Mouse (Mus musculus) T-cell, adult 2 months (primary cell): Measurements from ENCODE around the gene Gm17349.
"Not testable (repeated sequence)": the region's sequence is repeated elsewhere in the genome, so short reads cannot be mapped to it uniquely, and the experiment has no call there.

Source experiments
- DNase-seq: peaks from one replicate; pipeline ENCODE4 v3.0.0; 2022; ENCODE audit warnings: low spot score

Gene Gm17349

DNA sequence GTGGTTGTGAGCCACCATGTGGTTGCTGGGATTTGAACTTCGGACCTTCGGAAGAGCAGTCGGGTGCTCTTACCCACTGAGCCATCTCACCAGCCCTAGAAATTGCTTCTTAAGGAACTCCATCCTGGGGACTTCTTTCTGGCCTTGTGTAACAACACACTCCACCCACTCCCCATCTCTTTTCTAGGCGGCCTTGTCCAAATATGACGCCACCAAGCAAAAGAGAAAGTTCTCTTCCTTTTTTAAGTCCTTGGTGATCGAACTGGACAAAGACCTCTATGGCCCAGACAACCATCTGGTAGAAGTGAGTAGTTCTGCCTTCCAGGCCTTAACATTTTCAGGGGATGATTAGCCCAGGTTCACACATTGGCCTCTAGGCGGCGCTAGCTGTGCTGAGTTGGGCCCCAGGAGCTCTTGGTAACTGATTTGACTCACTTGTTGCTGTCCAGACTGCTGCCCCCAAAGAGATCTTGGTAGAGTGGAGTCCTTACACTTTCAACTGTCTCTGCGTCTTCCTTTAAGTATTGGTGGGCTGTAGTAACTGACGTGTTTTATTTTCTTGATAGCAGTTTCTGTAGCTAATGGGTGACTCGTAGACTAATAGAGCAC is at the start of gene Gm17349:
Gm17349 (minus strand) TSS at position 51 of the 609 bp plus-strand sequence.
- DNase-seq = peak; percentile 47

DNA sequence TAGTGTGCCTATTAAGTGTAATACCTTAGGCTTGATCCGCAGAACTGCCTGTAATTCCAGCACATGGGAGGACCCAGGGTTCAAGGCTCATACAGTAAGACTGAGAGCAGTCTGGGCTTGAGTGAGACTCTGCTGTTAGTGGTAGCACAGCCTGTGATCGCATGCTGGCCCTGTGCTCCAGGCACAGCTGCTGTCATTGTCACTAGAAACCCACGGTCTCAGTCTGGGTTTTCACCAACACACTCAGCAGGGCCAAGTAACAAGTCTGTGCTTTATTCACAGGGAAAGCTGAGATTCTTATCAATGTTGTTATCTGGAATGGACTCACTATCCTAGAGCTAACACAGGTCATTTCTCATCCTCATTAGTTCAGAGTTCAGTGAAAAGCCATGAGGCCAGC is 48.9 kb upstream of the Gm17349 start:
- no peak for DNase-seq

DNA sequence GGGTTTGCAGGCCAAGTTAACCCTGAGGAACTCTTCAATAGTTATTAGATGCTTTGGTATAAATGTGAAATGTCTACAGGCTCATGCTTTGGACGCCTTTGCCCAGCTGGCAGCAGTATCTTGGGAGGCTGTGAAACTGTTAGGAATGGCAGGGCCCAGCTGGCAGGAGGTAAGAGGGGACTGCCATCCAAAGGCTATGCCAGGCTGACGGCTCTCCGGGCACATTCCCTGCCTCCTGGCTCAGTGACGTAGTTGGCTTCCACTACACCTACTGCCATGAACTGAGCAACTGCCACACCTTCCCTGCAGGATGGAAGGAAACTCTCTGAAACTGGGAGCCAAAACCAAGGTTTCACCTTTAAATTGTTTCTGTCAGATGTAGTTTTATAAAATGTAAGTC is 34.9 kb upstream of the Gm17349 start:
- no peak for DNase-seq

DNA sequence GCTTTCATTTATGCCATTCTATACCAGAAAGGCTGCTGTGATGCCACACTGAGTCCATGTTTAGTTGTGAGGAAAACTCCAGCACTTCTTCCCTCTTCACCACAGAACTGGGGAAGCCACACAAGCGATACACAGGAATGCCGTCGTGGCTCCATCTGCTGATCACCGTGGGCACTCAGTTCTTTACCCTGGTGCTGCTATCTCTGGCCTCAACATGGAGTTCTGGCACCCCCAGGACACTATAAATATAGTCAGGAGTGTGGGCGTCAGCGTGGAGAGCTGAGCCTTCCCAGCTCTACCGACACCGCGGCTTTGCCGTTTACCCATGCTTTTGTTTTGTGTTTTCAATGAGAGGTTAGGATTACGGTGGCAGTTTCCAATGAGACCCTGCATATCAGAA is 31.4 kb upstream of the Gm17349 start:
- no peak for DNase-seq

DNA sequence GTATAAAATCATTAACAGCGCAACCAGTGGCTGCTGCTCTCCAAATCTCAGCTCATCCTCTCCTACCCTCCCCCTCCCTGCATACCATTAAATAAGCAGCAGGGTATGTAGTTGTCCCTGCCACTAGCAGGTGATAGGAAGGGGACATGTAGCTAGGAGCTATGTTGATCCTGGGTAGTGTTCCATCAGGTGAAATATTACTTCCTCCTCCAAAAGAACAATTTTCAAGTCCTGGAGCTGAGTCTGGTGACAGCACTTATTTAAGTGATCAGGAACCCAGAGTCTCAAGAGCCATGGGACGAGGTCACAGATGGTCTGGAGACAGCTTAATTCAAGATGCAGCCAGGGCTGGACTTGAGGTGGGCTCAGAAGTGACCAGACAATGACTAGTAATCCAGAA is 30.3 kb upstream of the Gm17349 start:
- peak; percentile 98 for DNase-seq

DNA sequence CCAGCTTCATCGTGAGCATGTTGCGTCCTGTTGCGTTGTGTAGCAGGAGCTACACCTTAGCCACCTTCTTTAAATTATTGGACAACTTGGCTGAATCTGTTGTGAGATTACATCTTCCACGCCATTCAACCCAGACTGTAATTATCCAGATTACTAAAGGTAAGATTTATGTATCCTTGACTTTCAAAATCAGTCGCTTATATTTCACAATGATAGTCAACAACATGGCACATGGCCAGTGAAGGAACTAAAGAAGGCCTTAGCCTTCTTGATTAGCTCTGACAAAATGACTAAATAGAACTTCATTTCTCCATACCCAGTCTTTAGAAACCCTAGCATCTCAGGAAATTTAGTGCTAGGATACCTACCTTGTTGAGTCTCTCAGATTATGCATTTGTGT is 27.9 kb upstream of the Gm17349 start:
- DNase-seq = no peak

DNA sequence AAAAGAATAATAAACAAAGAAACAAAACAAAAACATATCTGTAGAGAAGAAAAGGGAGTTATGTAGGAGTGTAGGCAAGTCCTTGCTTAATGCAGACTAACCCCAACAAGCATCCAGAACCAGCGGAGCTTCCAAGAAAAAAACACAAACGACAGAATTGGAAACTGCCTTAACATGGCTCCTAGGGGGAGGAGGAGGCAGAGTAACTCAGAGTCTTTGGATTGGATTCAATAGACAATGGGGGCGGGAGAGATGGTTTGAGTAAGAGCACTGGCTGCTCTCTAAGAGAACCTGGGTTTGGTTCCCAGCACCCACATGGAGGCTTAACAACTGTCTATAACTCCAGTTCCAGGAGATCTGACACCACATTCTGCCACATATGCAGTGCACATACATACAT is 26.4 kb upstream of the Gm17349 start:
- no peak for DNase-seq

DNA sequence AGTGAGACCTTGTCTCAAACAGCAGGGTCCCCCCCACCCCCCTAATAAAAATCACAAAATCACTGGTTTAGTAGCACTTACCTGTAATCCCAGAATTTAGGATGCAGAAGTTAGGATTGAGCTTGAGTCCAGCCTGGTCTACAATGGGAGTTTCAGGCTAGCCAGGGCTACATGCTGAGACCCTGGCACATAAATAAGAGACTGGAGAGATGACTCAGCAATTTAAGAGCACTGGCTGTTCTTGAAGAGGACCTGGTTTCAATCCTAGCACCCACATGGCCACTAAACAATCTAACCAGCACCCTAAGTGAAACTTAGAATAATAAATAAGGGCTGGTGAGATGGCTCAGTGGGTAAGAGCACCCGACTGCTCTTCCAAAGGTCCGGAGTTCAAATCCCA is 25.9 kb upstream of the Gm17349 start:
- no peak for DNase-seq

DNA sequence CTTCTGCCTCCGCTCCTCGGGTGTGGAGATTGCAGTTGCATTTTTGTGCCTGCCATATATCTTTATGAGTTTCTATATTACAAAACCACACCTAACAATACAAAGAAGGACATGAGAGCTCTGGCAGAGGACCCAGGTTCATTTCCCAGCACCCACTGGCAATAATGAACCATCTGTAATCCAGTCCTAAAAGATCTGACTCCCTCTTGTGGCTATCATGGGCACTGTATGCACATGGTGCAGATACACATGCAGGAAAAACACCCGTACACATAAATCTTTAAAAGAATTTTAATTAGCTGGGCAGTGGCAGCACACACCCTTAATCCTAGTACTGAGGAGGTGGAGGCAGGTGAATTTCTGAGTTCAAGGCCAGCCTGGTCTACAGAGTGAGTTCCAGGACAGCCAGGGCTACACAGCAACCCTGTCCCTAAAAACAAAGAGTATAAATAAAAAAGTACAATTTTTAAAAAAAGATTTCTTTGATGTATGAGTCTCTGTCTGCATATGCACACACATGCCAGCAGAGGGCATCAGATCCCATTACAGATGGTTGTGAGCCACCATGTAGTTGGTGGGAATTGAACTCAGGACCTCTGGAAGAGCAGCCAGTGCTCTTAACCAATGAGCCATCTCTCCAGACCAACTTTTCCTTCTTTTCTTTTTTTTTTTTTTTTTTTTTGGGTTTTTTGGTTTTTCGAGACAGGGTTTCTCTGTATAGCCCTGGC is 23.9 kb upstream of the Gm17349 start:
- peak; percentile 26 for DNase-seq

DNA sequence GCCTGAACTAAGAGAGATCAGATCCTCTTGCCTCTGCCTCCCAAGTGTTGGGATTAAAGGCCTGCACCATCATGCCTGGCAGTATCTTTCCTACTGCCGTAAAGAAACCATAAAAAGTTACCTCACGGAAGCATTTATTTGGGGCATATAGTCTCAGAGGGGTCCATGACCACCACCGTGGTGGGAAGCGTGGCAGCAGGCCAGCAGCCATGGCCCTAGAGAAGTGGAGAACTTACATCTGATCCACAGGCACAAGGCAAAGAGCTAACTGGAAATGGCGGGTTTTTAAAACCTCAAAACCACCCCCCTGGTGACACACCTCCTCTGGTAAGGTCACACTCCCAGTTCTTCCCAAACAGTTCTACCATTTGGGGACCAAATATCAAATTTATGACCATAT is 22.9 kb upstream of the Gm17349 start:
- no peak for DNase-seq

DNA sequence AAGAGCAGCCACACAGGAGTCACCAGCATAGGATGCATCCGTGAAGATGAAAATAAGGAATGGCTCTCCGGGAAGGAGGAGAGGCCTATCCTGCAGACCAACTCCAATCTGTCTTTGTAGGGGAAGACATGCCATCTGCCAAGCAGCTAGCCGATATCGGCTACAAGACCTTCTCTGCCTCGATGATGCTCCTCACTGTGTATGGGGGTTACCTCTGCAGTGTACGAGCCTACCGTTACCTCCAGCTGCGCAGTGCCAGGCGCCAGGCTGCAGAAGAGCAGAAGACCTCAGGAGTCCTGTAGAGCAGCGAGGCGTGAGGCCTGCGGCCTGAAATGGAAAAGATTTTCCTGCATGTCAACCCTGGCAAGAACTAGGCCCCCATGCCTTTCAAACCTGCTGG is 22.2 kb upstream of the Gm17349 start:
- no peak for DNase-seq

DNA sequence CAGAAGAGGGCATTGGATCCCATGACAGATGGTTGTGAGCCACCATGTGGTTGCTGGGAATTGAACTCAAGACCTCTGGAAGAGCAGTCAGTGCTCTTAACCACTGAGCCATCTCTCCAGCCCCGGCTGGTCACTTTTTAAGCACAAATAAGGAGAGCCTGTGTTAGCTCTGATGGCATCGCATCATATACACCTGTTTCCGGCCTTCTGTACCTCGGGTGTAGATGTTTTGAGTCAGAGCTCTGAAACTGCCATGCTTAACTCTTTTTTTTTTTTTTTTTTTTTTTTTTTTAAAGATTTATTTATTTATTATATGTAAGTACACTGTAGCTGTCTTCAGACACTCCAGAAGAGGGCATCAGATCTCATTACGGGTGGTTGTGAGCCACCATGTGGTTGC is 21.7 kb upstream of the Gm17349 start:
- DNase-seq = not testable (repeated sequence)

DNA sequence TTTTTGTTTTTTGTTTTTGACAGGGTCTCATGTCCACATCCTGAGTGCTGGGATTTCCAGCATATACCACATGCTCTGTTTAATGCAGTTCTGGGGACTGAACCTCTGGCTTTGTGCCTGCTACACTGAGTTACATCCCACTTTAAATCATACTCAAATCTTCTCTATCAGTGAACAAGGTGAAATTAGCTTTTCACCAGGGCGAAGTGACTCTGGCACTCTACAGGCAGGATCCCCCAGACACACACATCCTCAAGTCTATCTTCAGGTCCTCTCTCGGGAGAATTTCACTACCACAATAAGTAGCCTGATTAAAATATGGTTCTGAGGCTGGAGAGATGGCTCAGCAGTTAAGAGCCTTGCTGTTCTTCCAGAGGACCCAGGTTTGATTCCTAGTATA is 21.3 kb upstream of the Gm17349 start:
- no peak for DNase-seq

DNA sequence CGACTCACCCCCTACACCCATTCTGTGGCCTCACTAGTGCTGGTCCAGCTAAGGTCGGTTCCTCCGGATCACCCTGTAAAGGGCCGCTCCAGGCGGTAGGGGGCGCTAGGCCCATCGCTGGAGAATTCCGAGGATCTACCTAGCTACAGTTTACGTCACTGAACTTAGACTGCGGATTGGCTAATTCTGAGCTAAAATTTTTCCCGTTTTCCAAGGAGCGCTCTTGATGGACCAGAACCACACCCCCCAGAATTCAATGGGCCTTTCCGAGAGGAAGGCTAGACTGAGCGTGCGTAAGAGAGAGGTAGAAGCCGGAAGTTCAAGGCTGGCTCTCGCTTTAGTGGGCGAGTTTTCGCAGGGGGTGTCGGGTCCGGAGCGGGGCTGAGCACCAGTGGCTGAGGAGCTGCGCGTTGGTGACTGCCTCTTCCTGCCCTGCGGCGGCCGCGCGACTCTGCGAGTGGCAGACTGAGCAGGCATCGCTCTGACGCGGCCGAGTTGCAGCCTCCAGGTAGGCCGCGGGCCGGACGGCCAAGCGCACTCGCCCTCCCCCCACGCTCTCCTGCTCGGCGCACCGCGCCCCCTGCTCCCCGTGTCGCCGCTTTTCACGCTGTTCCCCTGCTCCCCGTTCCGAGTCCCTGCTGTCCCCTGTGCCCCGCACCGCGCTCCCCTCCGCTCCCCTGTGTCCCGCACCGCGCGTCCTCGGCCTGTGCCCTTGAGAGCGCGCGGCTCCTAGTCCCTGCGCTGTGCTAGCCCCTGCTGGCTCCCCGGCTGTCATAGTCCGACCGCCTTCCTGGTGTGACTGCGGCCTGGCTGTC is 20.3 kb upstream of the Gm17349 start, which contains the start of gene Cox14:
Cox14 (plus strand) TSS at position 278 of the 815 bp plus-strand sequence.
- DNase-seq = peak; percentile 94

DNA sequence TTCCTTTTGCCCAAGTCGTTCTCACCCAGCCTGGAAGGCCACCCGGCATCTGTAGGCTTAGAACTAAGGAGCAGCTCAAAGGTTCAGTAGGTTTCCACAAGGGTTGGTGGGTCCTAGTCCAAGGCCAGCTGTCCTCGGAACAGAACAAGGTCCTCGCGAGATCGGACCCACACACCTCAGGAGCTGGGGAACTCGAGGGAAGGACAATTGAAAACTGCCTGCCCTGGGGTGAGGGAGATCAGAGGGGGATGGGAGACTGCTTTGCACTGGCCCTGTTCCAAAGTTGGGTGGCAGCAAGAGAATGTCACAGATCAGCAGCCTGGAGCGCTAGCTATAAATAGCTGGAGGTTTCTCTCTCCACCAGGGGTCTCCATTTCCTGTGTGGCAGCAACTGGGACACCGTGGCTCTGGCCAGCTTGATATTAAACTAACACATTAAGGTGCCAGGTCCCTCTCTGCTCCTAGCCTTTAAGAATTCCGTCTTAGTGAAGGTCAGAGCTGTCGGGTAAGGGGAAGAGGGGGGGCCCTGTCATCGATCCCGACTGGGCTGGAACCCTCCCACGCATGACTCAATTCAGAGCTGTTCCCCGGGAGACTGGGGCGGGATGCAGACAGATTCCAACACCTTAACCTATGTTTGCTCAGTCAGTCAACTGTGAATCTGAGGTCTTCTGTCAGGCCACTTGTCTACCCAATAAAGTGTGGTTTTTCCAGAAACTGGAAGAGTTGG is 19.2 kb upstream of the Gm17349 start:
- DNase-seq = peak; percentile 40

DNA sequence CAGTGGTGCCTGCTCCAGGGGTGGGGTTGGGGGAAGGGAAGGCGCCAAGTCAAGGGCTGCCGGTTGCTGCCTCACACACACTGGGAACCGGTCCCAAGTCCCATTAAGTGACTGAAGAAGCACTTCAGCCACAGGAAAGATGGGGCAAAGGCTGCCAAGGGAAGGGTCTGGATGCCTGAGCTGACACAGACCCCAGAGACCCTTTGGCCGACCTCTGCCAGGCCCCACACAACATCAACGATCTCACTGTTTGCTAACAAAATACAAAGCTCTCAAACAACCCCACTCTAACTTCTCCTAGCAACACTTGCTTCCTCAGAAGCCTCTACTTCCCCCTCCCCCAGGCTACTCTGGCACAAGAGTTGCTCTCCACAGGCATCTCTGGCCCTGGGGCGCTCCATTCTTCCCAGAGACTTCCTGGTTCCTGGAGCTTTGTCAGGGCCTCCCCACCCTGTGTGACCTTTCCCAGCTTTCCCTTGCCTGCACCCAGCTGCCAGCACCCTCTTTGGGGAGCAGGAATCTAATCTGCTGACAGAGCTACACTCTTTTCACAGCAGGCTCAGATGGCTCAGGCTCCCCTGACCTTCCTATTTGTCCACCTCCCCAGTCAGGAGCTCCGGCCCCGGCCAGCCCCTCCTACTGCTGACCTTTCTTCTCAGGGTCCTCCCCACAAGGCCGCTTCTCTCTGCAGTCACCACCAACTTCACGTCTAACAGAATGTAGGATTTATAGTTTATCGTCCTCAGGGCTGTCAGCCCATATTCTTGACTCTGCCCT is 18.4 kb upstream of the Gm17349 start:
- no peak for DNase-seq

DNA sequence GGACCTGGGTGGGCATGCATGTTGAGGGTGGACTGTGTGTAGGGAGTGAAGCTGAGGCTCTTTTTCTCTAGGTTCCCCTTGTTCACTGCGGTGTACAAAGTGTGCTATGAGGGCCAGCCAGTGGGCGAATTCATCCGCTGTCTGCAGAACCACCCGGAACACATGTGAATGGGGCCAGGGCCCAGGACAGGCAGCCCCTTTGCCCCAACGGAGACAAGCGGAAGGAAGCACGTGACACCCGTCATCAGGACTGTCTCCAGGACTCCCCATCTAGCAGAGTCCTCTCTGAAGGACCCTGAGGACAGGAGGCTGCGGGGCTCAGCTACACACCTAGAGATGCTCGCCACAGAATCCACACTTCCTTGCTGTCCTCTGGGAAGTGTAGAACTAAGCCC is 17.8 kb upstream of the Gm17349 start:
- no peak for DNase-seq

DNA sequence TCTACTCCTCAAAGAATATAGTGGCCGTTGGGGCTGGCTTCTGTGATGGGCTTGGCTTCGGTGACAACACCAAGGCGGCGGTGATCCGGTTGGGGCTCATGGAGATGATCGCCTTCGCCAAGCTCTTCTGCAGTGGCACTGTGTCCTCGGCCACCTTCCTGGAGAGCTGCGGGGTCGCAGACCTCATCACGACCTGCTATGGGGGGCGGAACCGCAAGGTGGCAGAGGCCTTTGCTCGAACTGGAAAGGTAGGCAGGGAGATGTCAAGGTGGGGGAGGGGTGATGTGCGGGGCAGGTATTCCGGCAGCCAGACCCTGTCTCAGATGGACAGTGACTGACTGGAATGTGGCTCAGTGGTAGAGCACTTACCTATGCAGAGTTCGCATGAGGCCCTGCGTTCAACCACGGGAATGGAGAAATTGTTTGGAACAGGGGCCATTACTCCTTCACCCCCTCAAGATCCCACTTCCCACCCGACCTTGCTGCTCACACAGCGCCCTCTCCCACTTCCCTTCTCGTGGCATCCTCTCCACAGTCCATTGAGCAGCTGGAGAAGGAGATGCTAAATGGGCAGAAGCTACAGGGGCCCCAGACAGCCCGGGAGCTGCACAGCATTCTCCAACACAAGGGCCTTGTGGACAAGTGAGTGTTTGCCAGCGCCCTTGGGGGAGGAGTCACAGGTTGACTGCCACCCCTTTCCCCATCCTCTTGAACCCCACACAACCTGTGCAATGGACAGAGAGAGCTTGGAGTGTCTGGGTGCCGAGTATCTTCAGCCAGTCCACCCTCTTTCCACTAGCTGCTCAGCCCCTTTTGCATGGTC is 16.8 kb upstream of the Gm17349 start:
- no peak for DNase-seq

DNA sequence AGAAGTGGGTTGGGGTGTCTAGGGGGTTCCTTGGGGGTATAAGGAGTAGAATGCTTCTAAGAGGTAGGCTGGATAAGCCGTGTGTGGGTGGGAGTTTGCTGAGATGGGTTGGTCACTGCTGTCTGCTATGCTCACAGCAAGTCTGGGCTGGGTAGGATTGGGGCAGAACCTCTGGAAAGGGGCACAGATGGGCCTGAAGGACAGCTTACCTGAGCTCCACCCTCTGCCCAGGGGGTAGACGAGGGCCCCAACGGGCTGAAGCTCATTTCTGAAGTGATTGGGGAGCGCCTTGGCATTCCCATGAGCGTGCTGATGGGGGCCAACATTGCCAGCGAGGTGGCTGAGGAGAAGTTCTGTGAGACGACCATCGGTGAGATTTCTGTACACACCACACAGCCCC is 14.6 kb upstream of the Gm17349 start:
- no peak for DNase-seq

DNA sequence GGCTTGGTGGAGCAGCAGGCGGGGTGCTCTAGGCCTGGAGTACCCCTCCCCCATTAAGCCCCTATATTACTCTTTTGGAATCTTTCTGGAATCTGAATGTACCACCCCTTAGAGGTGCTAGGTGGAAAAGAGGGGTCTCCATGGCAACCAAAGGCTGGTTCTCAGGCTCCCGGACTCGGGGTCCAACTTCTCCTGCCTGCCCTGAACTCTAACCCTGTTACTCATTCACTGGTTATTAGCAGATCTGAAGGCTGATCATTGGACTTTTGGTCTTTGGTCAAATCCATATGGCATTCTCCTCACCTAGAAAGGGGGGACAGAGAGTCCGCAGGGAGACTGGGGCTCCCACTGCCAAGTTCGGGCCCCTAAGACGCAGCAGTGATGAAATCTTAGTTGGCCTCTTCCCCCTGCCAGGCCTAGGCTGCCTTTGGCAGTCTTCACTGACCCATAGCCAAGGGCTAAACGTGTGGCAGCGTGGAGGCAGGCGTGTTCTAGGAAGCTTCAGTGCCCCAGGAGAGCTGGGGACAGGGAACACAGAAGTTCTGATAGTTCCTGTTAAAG is 13.3 kb upstream of the Gm17349 start:
- DNase-seq = no peak
